Mouse (Mus musculus): ENCODE results near the gene Naa80.
A peak's percentile ranks its signal among the peaks of the same experiment; 100 is the strongest.

The Naa80 gene

GRCm38 (mm10) chr9:107578587-107578986 lies at the start of gene Naa80:
TSS of gene Naa80 (plus strand) at chr9:107578887.
- DNase-seq: no peak

GRCm38 (mm10) chr9:107533791-107534407 lies 44.8 kb upstream of the Naa80 start, which contains the start of gene Tmem115:
TSS of gene Tmem115 (plus strand) at chr9:107533945.
- peak; percentile 88 to 90 for DNase-seq

GRCm38 (mm10) chr9:107534408-107535202 lies 44.1 kb upstream of the Naa80 start:
- DNase-seq: no peak

GRCm38 (mm10) chr9:107538231-107538630 lies 40.5 kb upstream of the Naa80 start:
- no peak for DNase-seq

GRCm38 (mm10) chr9:107538711-107539110 lies 40.0 kb upstream of the Naa80 start:
- DNase-seq: no peak

- no peak for DNase-seq
Measured at GRCm38 (mm10) chr9:107539940-107540339, 38.7 kb upstream of the Naa80 start.

GRCm38 (mm10) chr9:107540420-107540819 lies 38.3 kb upstream of the Naa80 start:
- DNase-seq: no peak

GRCm38 (mm10) chr9:107541005-107541404 lies 37.7 kb upstream of the Naa80 start:
- no peak for DNase-seq

- peak; percentile 92 to 93 for DNase-seq
Measured at GRCm38 (mm10) chr9:107541474-107542351, 37.0 kb upstream of the Naa80 start, which contains the start of the genes Cyb561d2 and Nprl2. TSS of gene Cyb561d2 (minus strand) at chr9:107542193. TSS of gene Nprl2 (plus strand) at chr9:107542226.

GRCm38 (mm10) chr9:107542352-107542686 lies 36.4 kb upstream of the Naa80 start:
- DNase-seq: no peak

- no peak for DNase-seq
Measured at GRCm38 (mm10) chr9:107542721-107543120, 36.0 kb upstream of the Naa80 start.

- no peak for DNase-seq
Measured at GRCm38 (mm10) chr9:107543299-107543698, 35.4 kb upstream of the Naa80 start.

GRCm38 (mm10) chr9:107544196-107544700 lies 34.4 kb upstream of the Naa80 start:
- no peak for DNase-seq

- no peak for DNase-seq
Measured at GRCm38 (mm10) chr9:107544729-107545128, 34.0 kb upstream of the Naa80 start.

GRCm38 (mm10) chr9:107545199-107545598 lies 33.5 kb upstream of the Naa80 start:
- DNase-seq: no peak

GRCm38 (mm10) chr9:107545602-107546001 lies 33.1 kb upstream of the Naa80 start:
- peak; percentile 88 for DNase-seq

GRCm38 (mm10) chr9:107547026-107547425 lies 31.7 kb upstream of the Naa80 start, which contains the start of gene Zmynd10:
TSS of gene Zmynd10 (plus strand) at chr9:107547298.
- peak; percentile 80 to 81 for DNase-seq

GRCm38 (mm10) chr9:107547957-107548356 lies 30.7 kb upstream of the Naa80 start:
- DNase-seq: no peak

GRCm38 (mm10) chr9:107548820-107549219 lies 29.9 kb upstream of the Naa80 start:
- DNase-seq: no peak

- no peak for DNase-seq
Measured at GRCm38 (mm10) chr9:107549297-107550074, 29.2 kb upstream of the Naa80 start.

GRCm38 (mm10) chr9:107550491-107551116 lies 28.1 kb upstream of the Naa80 start:
- no peak for DNase-seq
